Mouse (Mus musculus): Measurements from ENCODE around the gene Nsf. TPM values are rescaled to one million over a fixed set of nuclear protein-coding genes. Genes with fewer than 3 reads are reported as not detected.

The Nsf gene
- total RNA-seq, 2 experiments from 2014 or later: 858 to 979 TPM

DNA sequence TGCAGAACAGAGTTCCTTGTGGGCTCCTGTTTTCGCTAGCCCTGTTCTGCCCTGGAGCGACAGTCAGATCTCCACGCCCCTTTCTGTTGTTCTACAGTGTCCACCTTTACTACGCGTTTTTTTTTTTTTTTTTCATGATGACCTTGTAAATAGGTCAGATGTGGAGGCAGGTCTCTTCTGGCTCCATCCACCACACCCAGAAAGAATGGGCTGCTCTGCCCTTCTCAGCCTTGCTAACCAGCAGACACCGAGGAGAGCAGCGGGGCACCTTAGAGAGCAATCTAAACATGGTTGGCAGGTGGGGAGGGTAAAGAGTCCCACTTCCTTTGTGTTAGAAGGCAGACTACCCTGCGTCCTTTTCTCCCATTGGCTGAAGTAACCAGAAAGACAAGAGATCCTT is 137.1 kb downstream of the Nsf start:
- TF ChIP-seq CTCF (IDR thresholded peaks at IDR 0.05): no peak
- DNase-seq (ENCODE audit: extremely low spot score in 1 of 2, low spot score in 2 of 2): no peak
- Histone ChIP-seq H3K27ac (no peak overlapping the region), H3K4me3 (no peak overlapping the region)
- intact Hi-C loops (cut with DNase I): no loop called here

DNA sequence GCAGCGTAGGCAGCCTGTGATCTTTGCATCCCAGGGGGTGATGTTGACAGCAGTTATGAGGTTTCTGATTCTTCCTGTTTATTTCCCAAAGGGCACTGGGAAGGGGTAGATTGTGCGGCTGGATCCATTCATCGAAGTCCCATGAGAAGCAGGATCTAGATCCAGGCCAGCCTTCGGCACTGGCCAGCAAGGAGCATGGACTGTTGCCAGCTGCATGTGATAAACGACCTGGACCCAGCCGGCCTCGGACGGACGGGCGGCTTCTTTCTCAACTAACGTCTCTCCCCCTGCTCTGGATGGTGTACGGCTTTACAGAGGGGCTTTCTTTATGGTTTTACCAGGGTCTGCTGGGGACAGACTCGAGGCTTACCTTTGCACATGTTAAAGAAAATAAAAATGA is 137.9 kb downstream of the Nsf start:
- no peak for DNase-seq (ENCODE audit: extremely low spot score in 1 of 2, low spot score in 2 of 2)
- Histone ChIP-seq H3K4me3 (no peak overlapping the region), H3K27ac (no peak overlapping the region)
- intact Hi-C loops (cut with DNase I): no loop called here
- no peak for TF ChIP-seq CTCF (IDR thresholded peaks at IDR 0.05)

DNA sequence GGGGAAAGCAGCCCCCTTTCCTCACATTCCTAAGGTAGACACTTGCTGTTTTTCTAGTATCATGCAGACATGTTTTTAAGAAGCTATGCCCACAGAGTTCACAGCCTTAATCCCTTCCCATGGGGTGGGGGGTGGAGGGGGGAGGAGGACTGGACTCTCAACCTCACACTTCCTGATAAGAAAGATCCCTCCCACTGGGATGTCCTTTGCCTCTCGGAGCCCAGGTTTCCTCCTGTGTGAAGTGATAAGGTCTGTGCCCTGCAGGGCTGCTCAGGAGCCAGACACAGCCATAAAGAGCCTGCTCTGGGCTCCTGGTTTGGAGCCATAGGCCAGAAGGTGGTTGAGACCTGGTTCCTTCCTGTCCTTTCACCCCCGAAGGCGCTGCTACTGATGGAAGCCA is 139.0 kb downstream of the Nsf start:
- TF ChIP-seq CTCF (IDR thresholded peaks at IDR 0.05): no peak
- Histone ChIP-seq H3K27ac (no peak overlapping the region), H3K4me3 (no peak overlapping the region)
- no peak for DNase-seq (ENCODE audit: extremely low spot score in 1 of 2, low spot score in 2 of 2)
- intact Hi-C loops (cut with DNase I): no loop called here

DNA sequence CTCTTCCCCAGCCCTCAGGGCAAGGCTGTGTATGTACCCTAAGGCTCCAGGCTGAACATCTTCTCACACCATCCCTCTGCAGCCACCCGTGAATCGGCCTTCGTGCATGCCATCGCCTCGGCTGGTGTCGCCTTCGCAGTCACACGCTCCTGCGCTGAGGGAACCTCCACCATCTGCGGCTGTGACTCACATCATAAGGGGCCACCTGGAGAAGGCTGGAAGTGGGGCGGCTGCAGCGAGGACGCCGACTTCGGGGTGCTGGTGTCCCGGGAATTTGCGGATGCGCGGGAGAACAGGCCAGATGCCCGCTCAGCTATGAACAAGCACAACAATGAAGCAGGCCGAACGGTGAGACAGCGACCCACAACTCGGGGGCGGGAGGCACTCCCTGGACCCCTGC is 142.6 kb downstream of the Nsf start:
- Histone ChIP-seq H3K27ac (no peak overlapping the region), H3K4me3 (no peak overlapping the region)
- DNase-seq (ENCODE audit: extremely low spot score in 1 of 2, low spot score in 2 of 2): peak; percentile 34 to 77
- intact Hi-C loops (cut with DNase I): no loop called here
- TF ChIP-seq CTCF (IDR thresholded peaks at IDR 0.05): no peak

GRCm38 (mm10) chr11:103810631-103811030 is 143.2 kb downstream of the Nsf start:
- no peak overlapping the region for H3K27ac ChIP-seq
- intact Hi-C loops (cut with DNase I): no loop called here

GRCm38 (mm10) chr11:103809611-103810598 is 144.0 kb downstream of the Nsf start:
- H3K27ac ChIP-seq: peak overlapping the region; percentile 53
- peak overlapping the region; percentile 54 for H3K4me3 ChIP-seq
- intact Hi-C loops (cut with DNase I): no loop called here
- DNase-seq (ENCODE audit: extremely low spot score in 1 of 2, low spot score in 2 of 2): peak in 1 of 2 experiments; percentile 35
- no peak; the same call in 1 of the 2 replicates for TF ChIP-seq CTCF (IDR thresholded peaks at IDR 0.05)

More at GRCm38 (mm10) chr11:103810631-103811030, 143.2 kb downstream of the Nsf start:
- H3K4me3 ChIP-seq: no peak overlapping the region; the same call in 1 of the 2 replicates
- TF ChIP-seq CTCF (IDR thresholded peaks at IDR 0.05): no peak
- no peak for DNase-seq (ENCODE audit: extremely low spot score in 1 of 2, low spot score in 2 of 2)

GRCm38 (mm10) chr11:103808771-103809610 is 144.9 kb downstream of the Nsf start:
- TF ChIP-seq CTCF (IDR thresholded peaks at IDR 0.05): no peak
- Histone ChIP-seq H3K27ac (no peak overlapping the region; the same call in 1 of the 2 replicates), H3K4me3 (peak overlapping the region; percentile 54)
- DNase-seq (ENCODE audit: extremely low spot score in 1 of 2, low spot score in 2 of 2): no peak
- intact Hi-C loops (cut with DNase I): no loop called here

- Histone ChIP-seq H3K27ac (peak overlapping the region; percentile 47; the same call in 1 of the 2 replicates), H3K4me3 (0 out of 2 replicates have a peak overlapping the region, but pooled peaks have one; percentile 8)
- intact Hi-C loops (cut with DNase I): no loop called here
- no peak for DNase-seq (ENCODE audit: extremely low spot score in 1 of 2, low spot score in 2 of 2)
- no peak for TF ChIP-seq CTCF (IDR thresholded peaks at IDR 0.05)
Measured at GRCm38 (mm10) chr11:103807966-103808365, 145.9 kb downstream of the Nsf start.

- Histone ChIP-seq H3K4me3 (no peak overlapping the region), H3K27ac (no peak overlapping the region)
- TF ChIP-seq CTCF (IDR thresholded peaks at IDR 0.05): no peak
- intact Hi-C loops (cut with DNase I): no loop called here
- no peak for DNase-seq (ENCODE audit: extremely low spot score in 1 of 2, low spot score in 2 of 2)
Measured at GRCm38 (mm10) chr11:103804804-103805203, 149.1 kb downstream of the Nsf start.

GRCm38 (mm10) chr11:103804126-103804525 is 149.7 kb downstream of the Nsf start:
- Histone ChIP-seq H3K27ac (no peak overlapping the region), H3K4me3 (no peak overlapping the region)
- no peak for TF ChIP-seq CTCF (IDR thresholded peaks at IDR 0.05)
- no peak for DNase-seq (ENCODE audit: extremely low spot score in 1 of 2, low spot score in 2 of 2)
- intact Hi-C loops (cut with DNase I): no loop called here

DNA sequence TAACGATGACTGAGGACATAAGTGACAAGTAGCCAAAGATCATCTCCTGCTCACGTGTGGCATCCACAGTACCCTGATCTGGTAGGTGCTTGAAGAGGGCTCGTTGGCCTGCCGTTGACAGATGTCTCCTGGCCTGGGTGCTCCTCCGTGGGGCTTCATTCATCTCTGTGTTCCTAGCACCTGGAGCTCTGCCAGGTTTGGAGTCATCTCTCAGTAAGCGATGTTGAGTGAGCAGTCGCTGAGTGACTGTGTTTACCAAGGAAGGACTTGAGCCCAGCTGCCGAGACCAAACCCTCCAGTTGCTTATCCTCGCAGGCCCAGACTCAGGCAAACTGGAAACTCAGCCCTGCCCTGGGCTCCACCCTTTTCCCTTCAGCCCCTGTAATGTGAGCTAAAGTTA is 152.7 kb downstream of the Nsf start:
- no peak for TF ChIP-seq CTCF (IDR thresholded peaks at IDR 0.05)
- no peak overlapping the region for H3K27ac ChIP-seq
- H3K4me3 ChIP-seq: no peak overlapping the region
- intact Hi-C loops (cut with DNase I): no loop called here
- DNase-seq (ENCODE audit: extremely low spot score in 1 of 2, low spot score in 2 of 2): no peak

DNA sequence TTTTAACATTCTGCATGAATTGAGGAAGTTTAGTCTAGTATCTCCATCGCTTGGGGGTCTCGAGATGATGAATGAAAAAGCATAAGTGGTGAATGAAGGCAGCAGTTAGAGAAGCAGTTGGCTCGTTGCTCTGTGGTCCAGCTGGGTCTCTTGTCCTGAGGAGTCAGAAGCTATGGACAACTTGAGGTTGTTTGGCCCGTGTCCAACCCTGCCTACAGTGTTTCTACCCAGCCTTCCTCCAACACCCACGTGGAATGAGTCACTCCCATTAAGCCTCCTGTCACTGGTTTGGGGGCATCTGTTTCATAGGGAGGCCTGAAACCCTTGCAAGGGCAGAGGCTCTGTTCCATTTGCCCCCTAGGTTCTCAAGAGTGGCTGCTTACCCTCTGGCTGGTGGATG is 163.9 kb downstream of the Nsf start:
- no peak for TF ChIP-seq CTCF (IDR thresholded peaks at IDR 0.05)
- intact Hi-C loops (cut with DNase I): no loop called here
- Histone ChIP-seq H3K4me3 (no peak overlapping the region), H3K27ac (no peak overlapping the region)
- no peak for DNase-seq (ENCODE audit: extremely low spot score in 1 of 2, low spot score in 2 of 2)

Measured in left cerebral cortex, adult 2 months (tissue).